Mouse (Mus musculus): Measurements from ENCODE around the gene Gm21761. TPM values are rescaled to one million over a fixed set of nuclear protein-coding genes. Genes with fewer than 3 reads are reported as not detected.
"Not testable (repeated sequence)": the region's sequence is repeated elsewhere in the genome, so short reads cannot be mapped to it uniquely, and the experiment has no call there.

Gm21761 gene
- polyA plus RNA-seq, 1 experiment from 2014 or later: not detected

DNA sequence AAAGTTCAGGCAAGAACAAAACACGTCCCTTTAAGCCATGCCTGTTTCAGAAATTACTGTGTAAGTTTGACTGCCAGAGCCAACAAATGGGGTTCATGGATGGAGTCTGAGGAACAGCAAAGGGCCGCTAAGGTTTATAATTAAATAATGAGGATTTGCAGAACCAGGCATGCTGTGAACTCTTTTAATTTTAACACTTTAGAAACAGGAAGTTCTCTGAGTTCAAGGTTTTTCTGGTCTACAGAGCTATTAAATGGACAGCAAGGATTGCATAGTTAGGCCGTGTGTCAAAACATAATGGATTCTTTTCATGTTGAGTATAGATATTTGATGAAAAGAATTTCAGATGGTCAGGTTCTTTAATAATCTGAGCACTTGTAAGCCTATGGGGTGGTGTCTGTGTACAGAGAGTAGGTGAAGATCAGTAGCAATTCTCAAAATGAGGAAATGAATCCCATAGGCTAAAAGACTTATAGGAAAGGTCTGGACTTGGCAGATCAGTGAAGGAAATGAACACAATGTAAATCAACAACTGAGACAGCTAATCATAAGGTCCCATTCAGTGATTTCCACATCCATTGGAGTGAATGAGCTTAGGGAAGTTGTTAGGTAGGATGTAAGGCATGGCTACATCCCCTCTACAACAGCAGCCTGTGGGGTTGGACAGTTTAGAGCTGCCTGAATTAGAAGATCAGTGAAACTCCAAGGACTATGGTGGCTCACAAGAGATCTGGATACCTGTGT lies 4.3 kb downstream of the Gm21761 start:
- DNase-seq (ENCODE audit: low spot score); H3K36me3 ChIP-seq (ENCODE audit: control insufficient read depth, insufficient read depth, low read length); H3K4me3 ChIP-seq (ENCODE audit: low read depth, low read length); H3K27ac ChIP-seq (ENCODE audit: low read depth, low read length); H3K9me3 ChIP-seq (ENCODE audit: control insufficient read depth, low read length); H3K9ac ChIP-seq (ENCODE audit: low read depth, low read length); H3K27me3 ChIP-seq (replicated peaks; ENCODE audit: control insufficient read depth, insufficient read depth, low read length); H3K4me2 ChIP-seq; ATAC-seq (replicated peaks; ENCODE audit: low FRiP score); H3K4me1 ChIP-seq (replicated peaks; ENCODE audit: control insufficient read depth, insufficient read depth, low read length): not testable (repeated sequence)
- 77% methylated on average over 2 of the region's 3 CpGs for WGBS

GRCm38 (mm10) chr13:119916966-119917722 lies 11.9 kb downstream of the Gm21761 start:
- not testable (repeated sequence) for H3K4me2 ChIP-seq; H3K9ac ChIP-seq (ENCODE audit: low read depth, low read length); H3K36me3 ChIP-seq (ENCODE audit: control insufficient read depth, insufficient read depth, low read length); ATAC-seq (replicated peaks; ENCODE audit: low FRiP score); H3K4me1 ChIP-seq (replicated peaks; ENCODE audit: control insufficient read depth, insufficient read depth, low read length); H3K27me3 ChIP-seq (replicated peaks; ENCODE audit: control insufficient read depth, insufficient read depth, low read length); H3K9me3 ChIP-seq (ENCODE audit: control insufficient read depth, low read length); H3K27ac ChIP-seq (ENCODE audit: low read depth, low read length); H3K4me3 ChIP-seq (ENCODE audit: low read depth, low read length); DNase-seq (ENCODE audit: low spot score)
- WGBS: 69% methylated on average over 4 of the region's 5 CpGs

DNA sequence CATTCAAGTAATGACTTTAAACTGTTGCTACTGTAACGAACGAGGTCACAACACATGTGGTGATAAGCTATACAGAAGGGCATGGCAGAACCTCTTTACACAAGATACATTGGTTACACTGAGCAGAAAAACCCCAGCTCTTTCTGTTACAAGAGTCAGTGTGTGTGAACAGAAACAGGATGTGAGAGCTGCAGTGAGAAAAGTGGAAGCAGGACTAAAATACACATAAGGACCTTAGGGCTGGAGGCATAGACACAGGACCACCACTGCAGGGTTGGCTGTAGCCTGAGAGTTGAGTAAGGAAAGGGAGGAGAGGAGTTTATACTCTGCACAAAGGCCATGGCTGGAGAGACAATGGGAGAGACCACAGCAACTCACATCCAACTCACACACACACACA lies 12.6 kb downstream of the Gm21761 start:
- ATAC-seq (replicated peaks; ENCODE audit: low FRiP score); H3K9ac ChIP-seq (ENCODE audit: low read depth, low read length); DNase-seq (ENCODE audit: low spot score); H3K27ac ChIP-seq (ENCODE audit: low read depth, low read length); H3K4me2 ChIP-seq; H3K4me3 ChIP-seq (ENCODE audit: low read depth, low read length); H3K4me1 ChIP-seq (replicated peaks; ENCODE audit: control insufficient read depth, insufficient read depth, low read length); H3K27me3 ChIP-seq (replicated peaks; ENCODE audit: control insufficient read depth, insufficient read depth, low read length); H3K36me3 ChIP-seq (ENCODE audit: control insufficient read depth, insufficient read depth, low read length); H3K9me3 ChIP-seq (ENCODE audit: control insufficient read depth, low read length): not testable (repeated sequence)
- WGBS: 60% methylated on average over 2 of the region's 2 CpGs

GRCm38 (mm10) chr13:119898549-119898948 lies 30.5 kb downstream of the Gm21761 start:
- H3K9ac ChIP-seq (ENCODE audit: low read depth, low read length); ATAC-seq (replicated peaks; ENCODE audit: low FRiP score); H3K27me3 ChIP-seq (replicated peaks; ENCODE audit: control insufficient read depth, insufficient read depth, low read length); H3K4me2 ChIP-seq; H3K27ac ChIP-seq (ENCODE audit: low read depth, low read length); H3K9me3 ChIP-seq (ENCODE audit: control insufficient read depth, low read length); H3K36me3 ChIP-seq (ENCODE audit: control insufficient read depth, insufficient read depth, low read length); DNase-seq (ENCODE audit: low spot score); H3K4me3 ChIP-seq (ENCODE audit: low read depth, low read length); H3K4me1 ChIP-seq (replicated peaks; ENCODE audit: control insufficient read depth, insufficient read depth, low read length): not testable (repeated sequence)
- 40% methylated on average over 4 of the region's 5 CpGs for WGBS

- not testable (repeated sequence) for H3K36me3 ChIP-seq (ENCODE audit: control insufficient read depth, insufficient read depth, low read length); DNase-seq (ENCODE audit: low spot score); ATAC-seq (replicated peaks; ENCODE audit: low FRiP score); H3K4me1 ChIP-seq (replicated peaks; ENCODE audit: control insufficient read depth, insufficient read depth, low read length); H3K4me2 ChIP-seq; H3K9ac ChIP-seq (ENCODE audit: low read depth, low read length); H3K27me3 ChIP-seq (replicated peaks; ENCODE audit: control insufficient read depth, insufficient read depth, low read length); H3K27ac ChIP-seq (ENCODE audit: low read depth, low read length); H3K4me3 ChIP-seq (ENCODE audit: low read depth, low read length); H3K9me3 ChIP-seq (ENCODE audit: control insufficient read depth, low read length)
- WGBS: 76% methylated on average over 3 of the region's 3 CpGs
Measured at GRCm38 (mm10) chr13:119894685-119895084, 34.4 kb downstream of the Gm21761 start, which contains the start of gene Tcstv1. TSS of gene Tcstv1 (minus strand) at chr13:119894785.

DNA sequence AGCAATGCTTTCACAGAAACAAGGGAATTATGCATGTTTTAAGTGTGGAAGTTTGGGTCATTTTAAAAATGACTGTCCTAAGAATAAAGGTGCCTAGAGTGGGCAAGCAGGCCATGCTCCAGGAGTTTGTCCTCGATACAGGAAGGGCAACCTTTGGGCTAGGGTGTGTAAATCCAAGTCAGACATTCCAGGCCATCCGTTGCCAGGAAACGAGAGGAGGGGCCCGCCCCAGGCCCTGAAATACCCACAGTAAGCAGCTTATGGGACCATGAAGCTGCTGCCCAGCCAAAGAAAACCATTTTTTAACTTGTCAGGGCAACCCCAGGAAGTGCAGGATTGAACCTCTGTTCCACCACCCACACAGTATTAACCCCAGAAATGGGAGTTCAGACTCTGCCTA lies 42.2 kb downstream of the Gm21761 start:
- not testable (repeated sequence) for H3K36me3 ChIP-seq (ENCODE audit: control insufficient read depth, insufficient read depth, low read length); ATAC-seq (replicated peaks; ENCODE audit: low FRiP score); H3K4me2 ChIP-seq; DNase-seq (ENCODE audit: low spot score); H3K27ac ChIP-seq (ENCODE audit: low read depth, low read length); H3K27me3 ChIP-seq (replicated peaks; ENCODE audit: control insufficient read depth, insufficient read depth, low read length); H3K4me1 ChIP-seq (replicated peaks; ENCODE audit: control insufficient read depth, insufficient read depth, low read length); H3K9me3 ChIP-seq (ENCODE audit: control insufficient read depth, low read length); H3K4me3 ChIP-seq (ENCODE audit: low read depth, low read length); H3K9ac ChIP-seq (ENCODE audit: low read depth, low read length)
- WGBS: 47% methylated on average over 4 of the region's 4 CpGs

DNA sequence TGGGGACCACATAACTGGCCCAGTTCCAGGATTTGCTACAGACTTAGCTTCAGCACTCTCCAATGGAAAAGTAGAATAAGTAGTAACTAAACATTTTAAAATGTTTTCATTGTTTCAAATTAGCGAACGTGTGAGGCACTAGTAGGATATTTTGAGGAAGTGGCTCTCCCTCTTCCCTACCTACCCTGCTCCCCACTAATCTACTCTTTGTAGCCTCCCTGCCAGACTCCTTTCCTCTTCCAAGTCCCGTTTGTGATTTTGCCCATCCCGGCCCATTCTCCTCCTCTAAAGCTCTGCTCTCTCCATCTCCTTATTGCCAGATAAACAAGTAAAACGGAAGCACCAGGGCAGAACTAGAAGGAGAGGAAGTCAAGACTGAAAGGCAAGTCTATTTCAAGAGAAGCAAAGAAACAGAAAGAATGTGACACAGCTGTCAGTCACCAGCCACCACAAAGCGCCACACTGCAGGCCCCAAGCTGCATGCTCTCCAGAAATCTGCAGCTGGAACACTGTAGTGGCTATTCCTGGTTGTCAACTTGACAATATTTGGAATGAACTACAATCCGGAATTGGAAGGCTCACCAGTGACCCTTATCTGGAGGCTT lies 64.6 kb downstream of the Gm21761 start:
- H3K4me3 ChIP-seq (ENCODE audit: low read depth, low read length); H3K4me1 ChIP-seq (replicated peaks; ENCODE audit: control insufficient read depth, insufficient read depth, low read length); H3K27me3 ChIP-seq (replicated peaks; ENCODE audit: control insufficient read depth, insufficient read depth, low read length); H3K9me3 ChIP-seq (ENCODE audit: control insufficient read depth, low read length); ATAC-seq (replicated peaks; ENCODE audit: low FRiP score); DNase-seq (ENCODE audit: low spot score); H3K27ac ChIP-seq (ENCODE audit: low read depth, low read length); H3K9ac ChIP-seq (ENCODE audit: low read depth, low read length); H3K36me3 ChIP-seq (ENCODE audit: control insufficient read depth, insufficient read depth, low read length); H3K4me2 ChIP-seq: not testable (repeated sequence)
- 61% methylated on average over 6 of the region's 7 CpGs for WGBS

GRCm38 (mm10) chr13:119862399-119862798 lies 66.7 kb downstream of the Gm21761 start:
- not testable (repeated sequence) for H3K4me2 ChIP-seq; ATAC-seq (replicated peaks; ENCODE audit: low FRiP score); H3K4me3 ChIP-seq (ENCODE audit: low read depth, low read length); H3K9ac ChIP-seq (ENCODE audit: low read depth, low read length); H3K27me3 ChIP-seq (replicated peaks; ENCODE audit: control insufficient read depth, insufficient read depth, low read length); DNase-seq (ENCODE audit: low spot score); H3K36me3 ChIP-seq (ENCODE audit: control insufficient read depth, insufficient read depth, low read length); H3K9me3 ChIP-seq (ENCODE audit: control insufficient read depth, low read length); H3K27ac ChIP-seq (ENCODE audit: low read depth, low read length); H3K4me1 ChIP-seq (replicated peaks; ENCODE audit: control insufficient read depth, insufficient read depth, low read length)
- WGBS: no CpG with 5 or more reads among the region's 6 CpGs

Measured in liver, embryonic 11.5 days (tissue).